Mouse (Mus musculus) retina, postnatal 1 day (tissue): ENCODE measurements around the gene Psmc3ip.

ENCODE experiments used
- DNase-seq: peaks from one replicate; pipeline ENCODE4 v3.0.0-alpha.2; 2012

The Psmc3ip gene

GRCm38 (mm10) chr11:101071810-101072428 lies 23.3 kb downstream of the Psmc3ip start:
- no peak for DNase-seq

DNA sequence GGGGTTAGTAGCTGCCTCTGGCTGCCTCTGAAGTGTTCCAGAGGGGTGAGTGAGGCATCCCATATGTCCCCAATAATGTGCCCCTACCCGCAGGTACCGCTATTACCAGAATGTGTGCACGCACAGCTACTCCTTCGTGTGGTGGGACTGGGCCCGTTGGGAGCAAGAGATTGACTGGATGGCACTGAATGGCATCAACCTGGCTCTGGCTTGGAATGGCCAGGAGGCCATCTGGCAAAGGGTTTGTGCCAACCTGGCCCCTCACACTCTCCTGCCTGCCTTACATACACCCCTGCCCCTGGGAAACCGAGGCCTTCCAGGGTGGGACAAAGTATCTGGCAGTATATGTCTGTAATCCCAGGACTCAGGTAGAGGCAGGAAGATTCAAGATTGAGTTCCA lies 24.2 kb downstream of the Psmc3ip start:
- DNase-seq = no peak

- no peak for DNase-seq
These were observed 25.1 kb downstream of the Psmc3ip start for GRCm38 (mm10) chr11:101070189-101070527.

GRCm38 (mm10) chr11:101069391-101070188 lies 25.6 kb downstream of the Psmc3ip start, which contains the start of gene Naglu:
Gene Naglu, plus strand, starts transcription at chr11:101070012.
- DNase-seq = peak; percentile 96

- peak; percentile 90 for DNase-seq
These were observed 28.5 kb downstream of the Psmc3ip start for GRCm38 (mm10) chr11:101066549-101067412.

DNA sequence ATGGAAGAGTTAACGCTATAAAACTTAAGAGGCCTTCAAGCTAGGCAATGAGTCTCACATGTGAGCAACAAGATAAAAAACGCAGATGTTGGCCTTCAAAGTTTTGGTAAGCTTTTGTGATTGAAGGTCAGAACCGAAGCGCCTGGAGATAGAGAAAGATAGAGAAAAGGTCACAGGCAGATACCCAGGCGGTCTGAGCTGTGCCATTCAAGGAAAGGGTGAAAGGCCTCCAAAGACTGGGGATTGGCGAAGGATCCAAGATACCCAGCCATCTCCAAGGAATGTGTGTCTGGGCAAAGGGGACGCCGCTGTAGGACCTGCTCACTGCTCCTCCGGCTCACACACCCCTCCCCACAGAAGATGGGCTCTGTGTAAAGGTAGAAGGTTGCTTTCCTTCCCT lies 30.2 kb downstream of the Psmc3ip start:
- no peak for DNase-seq

DNA sequence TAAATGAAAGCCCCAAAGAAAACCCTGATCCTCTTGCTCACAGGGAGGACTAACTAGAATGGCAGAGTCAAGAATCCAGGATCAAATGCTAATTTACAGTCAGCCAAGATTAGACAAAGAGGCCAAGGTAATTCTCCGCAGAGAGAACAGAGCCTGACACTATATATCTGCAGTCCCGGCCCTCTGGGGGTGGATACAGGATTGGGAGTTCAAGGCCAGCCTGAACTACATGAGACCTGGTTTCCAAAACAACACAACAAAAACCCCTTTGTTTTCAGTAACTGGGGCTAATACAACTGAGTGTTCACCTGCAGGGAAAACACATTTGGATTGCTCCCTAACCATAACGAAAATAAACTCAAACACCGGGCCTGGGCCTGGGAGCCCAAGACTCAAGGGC lies 30.8 kb downstream of the Psmc3ip start:
- DNase-seq = no peak

DNA sequence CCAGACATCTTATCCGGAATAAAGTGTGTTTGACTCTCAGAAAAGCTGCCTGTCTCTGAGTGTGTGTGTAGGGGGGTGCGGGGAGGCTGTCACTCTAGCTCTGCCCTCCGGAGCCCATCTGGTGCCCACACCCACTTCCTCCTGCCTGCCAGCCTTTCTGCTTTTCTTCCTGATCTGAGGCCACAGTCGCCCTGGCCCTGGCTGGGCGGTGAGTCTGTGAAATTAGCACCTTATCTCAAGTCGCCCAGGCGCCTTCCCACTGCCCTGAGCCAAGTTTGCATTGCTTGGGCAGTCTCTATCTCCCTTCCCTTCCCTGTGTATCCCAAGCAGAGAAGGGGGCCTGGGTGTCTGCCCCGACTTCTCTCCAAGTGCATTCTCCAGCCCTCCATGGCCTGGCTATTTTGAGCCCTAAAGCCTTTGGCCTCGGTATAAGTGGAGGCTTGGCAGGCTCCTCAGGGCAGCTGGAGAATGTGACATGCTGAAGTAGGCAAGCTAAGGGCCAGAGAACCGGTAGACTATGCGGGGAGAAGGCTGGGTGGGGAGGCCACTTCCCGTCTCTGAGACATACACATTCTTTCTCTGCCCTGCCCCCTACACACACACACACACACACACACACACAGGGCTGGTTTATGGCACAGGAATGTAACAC lies 31.4 kb downstream of the Psmc3ip start:
- no peak for DNase-seq

DNA sequence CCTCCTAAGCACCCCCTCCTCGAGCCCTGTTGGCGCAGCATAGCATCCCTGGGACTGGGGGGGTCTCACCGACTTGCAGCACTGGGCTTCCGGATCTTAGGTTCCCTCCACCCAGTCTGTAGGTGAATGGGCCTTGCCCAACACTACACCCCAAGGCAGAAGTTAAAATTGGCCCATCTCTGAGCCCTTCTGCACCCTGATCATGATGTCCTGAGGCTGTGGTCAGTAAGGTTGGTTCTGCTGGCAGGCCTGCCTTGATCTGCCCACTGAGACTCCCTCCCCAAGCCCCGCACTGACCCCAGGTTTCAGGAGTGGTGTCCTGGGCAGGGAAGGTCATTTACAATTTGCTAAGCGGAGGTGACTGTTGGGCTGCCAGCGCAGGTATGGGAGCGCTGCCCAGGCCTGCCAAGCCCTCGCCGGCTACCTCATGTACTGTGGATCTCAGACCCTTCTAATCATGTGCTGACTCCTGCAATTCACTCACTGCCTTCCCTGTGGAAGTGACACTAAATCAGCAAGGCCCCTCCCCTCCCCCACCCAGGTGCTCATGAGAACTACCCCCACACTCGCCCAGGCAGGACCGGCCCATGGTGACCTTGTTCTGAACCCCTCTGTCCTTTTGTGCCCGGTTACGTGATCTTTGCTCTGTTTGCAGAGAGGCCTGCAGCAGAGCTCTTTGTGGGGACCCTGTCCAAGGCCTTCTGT lies 32.1 kb downstream of the Psmc3ip start:
- DNase-seq = no peak

GRCm38 (mm10) chr11:101062165-101062884 lies 32.9 kb downstream of the Psmc3ip start:
- DNase-seq = no peak

DNA sequence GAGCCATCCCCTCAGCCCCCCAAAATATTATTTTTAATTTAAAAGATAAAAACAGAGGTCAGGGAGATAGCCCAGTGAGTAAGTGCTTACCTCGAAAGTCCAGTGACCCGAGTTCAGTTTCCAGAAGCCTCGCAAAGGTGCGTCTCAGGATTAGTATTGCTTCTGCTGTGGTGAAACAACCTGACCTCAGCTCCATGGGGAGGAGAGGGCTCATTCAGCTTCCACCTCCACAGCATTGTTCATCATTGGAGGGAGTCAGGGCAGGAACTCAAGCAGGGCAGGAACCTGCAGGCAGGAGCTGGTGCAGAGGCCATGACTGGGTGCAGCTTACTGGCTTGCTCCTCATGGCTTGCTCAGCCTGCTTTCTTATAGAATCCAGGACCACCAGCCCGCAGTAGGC lies 34.2 kb downstream of the Psmc3ip start:
- no peak for DNase-seq

GRCm38 (mm10) chr11:101060126-101060525 lies 35.1 kb downstream of the Psmc3ip start:
- no peak for DNase-seq

- DNase-seq = no peak
These were observed 35.8 kb downstream of the Psmc3ip start for GRCm38 (mm10) chr11:101059473-101059872.

DNA sequence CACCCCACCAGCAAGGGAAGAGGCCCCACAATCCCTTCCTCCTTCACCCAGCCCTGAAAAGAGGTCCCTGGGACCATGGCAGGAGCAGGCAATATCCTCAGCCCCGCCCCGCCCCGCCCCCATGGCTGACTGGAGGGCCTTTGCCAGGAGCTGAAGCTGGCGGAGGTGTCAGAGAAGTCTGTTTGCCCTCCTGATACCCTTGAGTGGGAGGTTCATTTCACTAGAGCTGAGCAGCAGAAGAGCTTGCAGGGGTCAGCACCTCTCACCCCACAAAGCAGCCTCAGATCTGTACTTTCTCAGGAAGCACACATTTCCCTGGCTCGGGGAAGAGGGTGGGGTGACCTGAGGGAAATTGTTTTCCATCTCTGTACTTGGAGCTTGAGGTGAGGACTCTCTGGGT lies 36.5 kb downstream of the Psmc3ip start:
- no peak for DNase-seq

GRCm38 (mm10) chr11:101057860-101058259 lies 37.4 kb downstream of the Psmc3ip start:
- DNase-seq = peak; percentile 85

DNA sequence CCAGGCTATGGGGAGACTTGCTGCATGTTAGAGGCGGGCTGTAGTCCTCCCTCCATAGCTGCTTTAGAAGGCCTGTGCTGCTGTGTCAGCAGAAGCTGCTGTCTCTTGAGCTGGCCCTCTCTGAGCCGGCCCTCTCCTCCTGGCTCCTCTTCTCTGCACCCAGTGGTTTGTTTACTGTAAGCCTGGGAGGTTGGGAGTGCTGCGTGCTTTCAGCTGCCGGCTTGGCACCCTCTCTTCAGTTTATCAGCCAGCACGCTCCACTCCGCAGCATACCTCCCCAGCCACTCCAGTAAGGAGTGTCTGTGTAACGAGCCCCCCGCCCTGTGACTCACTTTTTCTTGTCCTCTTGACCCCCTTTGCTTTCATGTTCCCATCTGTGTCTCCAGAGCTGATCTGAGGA lies 38.4 kb downstream of the Psmc3ip start:
- DNase-seq = no peak

DNA sequence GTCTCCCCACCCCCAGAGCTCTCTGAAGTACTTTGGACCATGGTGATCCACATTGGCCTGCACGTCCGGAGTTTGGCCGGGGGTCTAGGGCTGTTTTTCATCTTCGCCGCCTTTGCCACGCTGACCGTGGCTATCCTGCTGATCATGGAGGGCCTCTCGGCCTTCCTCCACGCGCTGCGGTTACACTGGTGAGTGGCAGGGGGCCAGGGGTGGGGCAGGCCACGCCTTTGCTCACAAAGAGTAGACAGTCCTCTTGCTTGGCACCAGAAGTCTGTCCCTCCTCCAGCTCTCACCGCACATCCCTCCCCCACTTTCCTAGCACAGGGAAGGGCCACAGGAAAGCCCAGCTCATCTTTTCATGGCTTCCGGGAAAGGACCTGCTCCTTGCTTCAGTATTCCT lies 39.8 kb downstream of the Psmc3ip start:
- no peak for DNase-seq

DNA sequence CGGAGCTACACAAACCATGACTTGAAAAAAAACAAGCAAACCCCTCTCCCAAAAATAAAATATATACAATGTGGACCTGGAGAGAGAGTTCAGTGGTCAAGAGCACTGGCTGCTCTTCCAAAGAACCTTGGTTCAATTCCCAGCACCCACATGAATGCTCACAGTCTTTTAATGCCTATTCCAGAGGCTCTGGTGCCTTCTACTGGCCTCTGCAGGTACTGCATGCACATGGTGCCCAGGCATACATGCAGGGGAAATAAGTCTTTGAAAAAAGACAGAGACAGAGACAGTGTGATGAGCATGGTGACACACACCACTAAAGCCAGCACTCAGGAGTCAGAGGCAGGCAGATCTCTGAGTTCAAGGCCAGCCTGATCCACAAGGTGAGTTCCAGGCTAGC lies 41.3 kb downstream of the Psmc3ip start:
- peak; percentile 19 for DNase-seq

- DNase-seq = no peak
These were observed 42.3 kb downstream of the Psmc3ip start for GRCm38 (mm10) chr11:101052751-101053473.

GRCm38 (mm10) chr11:101051617-101052016 lies 43.6 kb downstream of the Psmc3ip start:
- DNase-seq = no peak

GRCm38 (mm10) chr11:101051051-101051493 lies 44.2 kb downstream of the Psmc3ip start:
- peak; percentile 4 for DNase-seq
